Mouse (Mus musculus): ENCODE data around the gene Ubr4. TPM values are rescaled to one million over a fixed set of nuclear protein-coding genes. Genes with fewer than 3 reads are reported as not detected.

The Ubr4 gene
- polyA plus RNA-seq, 1 experiment = 163 TPM

DNA sequence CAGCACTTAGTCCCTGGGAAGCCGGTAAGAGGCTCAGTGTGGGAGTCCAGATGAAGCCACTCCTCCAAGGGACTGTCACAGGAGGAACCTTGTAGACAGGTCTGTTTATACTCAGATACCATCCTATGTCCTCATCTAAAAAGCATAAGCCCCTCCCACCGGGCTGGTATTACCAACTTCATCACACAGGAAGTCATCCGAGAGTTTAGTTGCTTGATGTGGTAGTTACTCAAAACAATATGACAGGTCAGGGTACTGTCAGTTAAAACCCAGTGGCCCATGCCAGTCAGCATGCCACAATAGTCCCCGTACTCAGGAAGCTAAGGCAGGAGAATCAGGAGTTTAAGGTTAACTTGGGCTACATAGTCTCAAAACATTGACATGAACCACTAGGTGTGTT lies 32.7 kb upstream of the Ubr4 start:
- TF ChIP-seq POLR2A (IDR thresholded peaks at IDR 0.05; ENCODE audit: borderline replicate concordance, extremely low read depth, low read depth, low read length) (no peak), CTCF (IDR thresholded peaks at IDR 0.05; ENCODE audit: insufficient read depth, low read length) (no peak)
- DNase-seq = no peak
- 82% methylated on average over 4 of the region's 4 CpGs for WGBS
- Histone ChIP-seq H3K4me3 (replicated peaks; ENCODE audit: extremely low read depth, low read depth, low read length) (no peak overlapping the region), H3K4me1 (ENCODE audit: control insufficient read depth, insufficient read depth, low read length) (no peaks in the 10 kb centered on the region)

DNA sequence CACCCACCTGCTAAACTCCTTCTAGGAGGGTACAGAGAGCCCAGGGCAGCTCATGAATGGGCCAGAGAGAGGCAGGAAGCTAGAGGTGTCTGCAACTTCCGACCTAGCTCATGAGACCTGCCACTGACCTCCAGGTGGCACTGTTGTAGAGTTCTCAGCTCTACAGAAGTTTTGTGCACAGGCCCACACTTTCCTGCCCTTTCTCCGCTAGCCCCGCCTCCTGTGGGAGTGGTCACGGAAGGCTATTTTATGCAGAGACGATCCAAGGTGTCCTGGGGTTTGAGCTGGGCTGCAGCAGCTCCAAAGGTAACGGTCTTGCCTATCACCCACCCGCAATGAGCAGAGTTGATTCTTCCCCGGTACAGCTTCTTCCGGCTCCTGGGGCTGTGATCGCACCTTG lies 21.8 kb upstream of the Ubr4 start:
- TF ChIP-seq POLR2A (IDR thresholded peaks at IDR 0.05; ENCODE audit: borderline replicate concordance, extremely low read depth, low read depth, low read length) (peak; percentile 36; the same call in 1 of the 2 replicates), CTCF (IDR thresholded peaks at IDR 0.05; ENCODE audit: insufficient read depth, low read length) (peak; percentile 72)
- WGBS = 6% methylated on average over 10 of the region's 10 CpGs
- Histone ChIP-seq H3K4me3 (replicated peaks; ENCODE audit: extremely low read depth, low read depth, low read length) (peak overlapping the region; percentile 23), H3K4me1 (ENCODE audit: control insufficient read depth, insufficient read depth, low read length) (no peaks in the 10 kb centered on the region)
- peak; percentile 65 for DNase-seq

- TF ChIP-seq POLR2A (IDR thresholded peaks at IDR 0.05; ENCODE audit: borderline replicate concordance, extremely low read depth, low read depth, low read length) (no peak), CTCF (IDR thresholded peaks at IDR 0.05; ENCODE audit: insufficient read depth, low read length) (no peak)
- DNase-seq = no peak
- Histone ChIP-seq H3K4me3 (replicated peaks; ENCODE audit: extremely low read depth, low read depth, low read length) (no peak overlapping the region), H3K4me1 (ENCODE audit: control insufficient read depth, insufficient read depth, low read length) (no peaks in the 10 kb centered on the region)
- WGBS = 38% methylated on average over 9 of the region's 9 CpGs
These were observed 17.6 kb upstream of the Ubr4 start for GRCm38 (mm10) chr4:139334631-139335295.

DNA sequence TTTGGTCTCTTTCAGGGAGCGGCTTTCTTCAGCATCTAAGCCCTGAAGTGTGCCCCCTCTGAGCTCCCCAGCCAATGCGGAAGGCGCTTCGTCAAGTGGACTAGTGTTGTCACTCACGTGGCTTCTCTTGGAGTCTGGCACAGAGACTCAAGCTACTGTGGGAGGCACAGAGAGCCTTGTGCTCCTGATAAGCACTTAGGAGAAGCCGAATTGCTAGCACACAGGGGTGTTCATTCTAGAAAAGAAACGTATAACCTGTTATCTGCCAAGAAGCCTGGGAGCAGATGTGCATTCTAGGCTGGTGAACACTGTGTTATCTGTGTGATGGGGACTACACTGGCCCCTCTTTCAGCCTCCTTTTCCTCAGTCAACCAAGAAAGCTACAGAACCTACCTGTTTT lies 16.9 kb upstream of the Ubr4 start:
- 36% methylated on average over 7 of the region's 7 CpGs for WGBS

DNA sequence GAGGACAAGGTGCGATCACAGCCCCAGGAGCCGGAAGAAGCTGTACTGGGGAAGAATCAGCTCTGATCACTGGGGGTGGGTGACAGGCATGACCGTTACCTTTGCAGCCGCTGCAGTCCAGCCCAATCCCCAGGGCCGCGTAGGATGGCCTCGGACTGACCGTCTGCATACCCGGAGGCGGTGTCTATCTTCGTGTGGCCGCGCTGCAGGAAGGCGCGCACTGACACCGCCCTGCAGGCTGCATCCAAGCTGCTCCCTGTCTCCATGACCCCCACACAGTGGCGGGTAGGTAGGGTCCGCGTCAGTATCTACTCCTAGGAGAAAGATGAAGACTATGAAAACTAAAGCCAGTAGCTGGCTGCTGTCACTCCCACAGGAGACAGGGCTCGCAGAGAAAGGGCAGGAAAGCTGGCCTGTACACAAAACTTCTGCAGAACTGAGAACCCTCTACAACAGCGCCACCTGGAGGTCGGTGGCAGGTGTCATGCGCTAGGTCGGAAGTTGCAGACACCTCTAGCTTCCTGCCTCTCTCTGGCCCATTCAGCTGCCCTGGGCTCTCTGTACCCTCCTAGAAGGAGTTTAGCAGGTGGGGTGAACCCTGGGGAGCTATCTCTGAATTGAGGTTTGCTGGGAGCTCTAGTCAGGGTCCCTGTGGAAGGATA lies 15.5 kb upstream of the Ubr4 start:
- no peaks in the 10 kb centered on the region for H3K4me1 ChIP-seq (ENCODE audit: control insufficient read depth, insufficient read depth, low read length)
- peak; percentile 78 for DNase-seq
- TF ChIP-seq CTCF (IDR thresholded peaks at IDR 0.05; ENCODE audit: insufficient read depth, low read length) (peak; percentile 86), POLR2A (IDR thresholded peaks at IDR 0.05; ENCODE audit: borderline replicate concordance, extremely low read depth, low read depth, low read length) (no peak)
- 20% methylated on average over 24 of the region's 24 CpGs for WGBS
- H3K4me3 ChIP-seq (replicated peaks; ENCODE audit: extremely low read depth, low read depth, low read length) = peak overlapping the region; percentile 3

More for the DNA sequence above, 16.9 kb upstream of the Ubr4 start:
- H3K4me1 ChIP-seq (ENCODE audit: control insufficient read depth, insufficient read depth, low read length) = no peaks in the 10 kb centered on the region
- no peak overlapping the region for H3K4me3 ChIP-seq (replicated peaks; ENCODE audit: extremely low read depth, low read depth, low read length)
- DNase-seq = no peak
- TF ChIP-seq CTCF (IDR thresholded peaks at IDR 0.05; ENCODE audit: insufficient read depth, low read length) (no peak), POLR2A (IDR thresholded peaks at IDR 0.05; ENCODE audit: borderline replicate concordance, extremely low read depth, low read depth, low read length) (no peak)

DNA sequence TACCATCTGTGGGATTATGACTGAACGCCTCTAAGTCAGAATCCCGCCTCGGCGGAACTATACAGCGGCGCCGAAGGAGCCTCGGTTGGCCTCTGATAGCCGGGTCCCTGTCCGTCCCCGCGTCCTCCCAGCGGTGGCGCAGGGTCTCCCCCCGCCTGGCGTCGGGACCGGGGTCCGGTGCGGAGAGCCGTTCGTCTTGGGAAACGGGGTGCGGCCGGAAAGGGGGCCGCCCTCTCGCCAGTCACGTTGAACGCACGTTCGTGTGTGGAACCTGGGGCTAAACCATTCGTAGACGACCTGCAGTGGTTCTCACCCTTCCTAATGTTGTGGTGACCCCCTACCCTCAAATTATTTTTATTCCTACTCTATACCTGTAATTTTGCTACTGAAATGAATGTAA lies 14.3 kb upstream of the Ubr4 start:
- 51% methylated on average over 33 of the region's 33 CpGs for WGBS
- TF ChIP-seq POLR2A (IDR thresholded peaks at IDR 0.05; ENCODE audit: borderline replicate concordance, extremely low read depth, low read depth, low read length) (no peak), CTCF (IDR thresholded peaks at IDR 0.05; ENCODE audit: insufficient read depth, low read length) (no peak)
- Histone ChIP-seq H3K4me3 (replicated peaks; ENCODE audit: extremely low read depth, low read depth, low read length) (no peak overlapping the region), H3K4me1 (ENCODE audit: control insufficient read depth, insufficient read depth, low read length) (no peaks in the 10 kb centered on the region)
- no peak for DNase-seq

- no peak for DNase-seq
- WGBS = 57% methylated on average over 4 of the region's 4 CpGs
- TF ChIP-seq CTCF (IDR thresholded peaks at IDR 0.05; ENCODE audit: insufficient read depth, low read length) (no peak), POLR2A (IDR thresholded peaks at IDR 0.05; ENCODE audit: borderline replicate concordance, extremely low read depth, low read depth, low read length) (no peak)
These were observed 11.6 kb upstream of the Ubr4 start for GRCm38 (mm10) chr4:139340835-139341234.

DNA sequence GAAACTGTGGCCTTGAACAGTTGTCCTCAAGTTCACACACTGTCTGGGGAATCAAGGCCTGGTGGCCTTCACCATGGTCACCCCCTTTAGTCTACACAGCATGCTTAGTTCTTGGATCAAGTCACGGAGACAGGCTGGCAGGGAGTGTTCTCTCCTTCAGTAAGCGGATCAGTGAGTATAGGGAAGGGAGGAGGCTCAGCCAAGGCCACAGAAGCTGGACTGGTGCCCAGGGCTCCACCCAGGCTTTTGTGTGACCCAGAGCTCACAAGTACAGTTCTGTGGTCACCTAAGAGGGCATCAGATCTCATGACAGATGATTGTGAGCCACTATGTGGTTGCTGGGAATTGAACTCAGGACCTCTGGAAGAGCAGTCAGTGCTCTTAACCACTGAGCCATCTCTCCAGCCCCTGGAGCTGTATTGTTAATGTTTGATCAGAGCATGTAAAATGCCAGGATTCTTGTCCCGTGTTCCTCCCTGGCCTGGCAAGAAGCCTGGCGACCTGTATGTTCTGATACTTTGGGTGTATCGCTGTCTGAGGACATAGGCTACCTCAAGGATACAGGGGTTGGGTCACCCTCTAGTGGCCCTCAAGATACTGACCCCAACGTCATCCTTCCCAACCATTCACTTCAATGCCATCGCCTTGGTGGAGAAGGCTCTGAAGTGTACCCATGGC lies 10.7 kb upstream of the Ubr4 start:
- WGBS = 60% methylated on average over 7 of the region's 7 CpGs
- DNase-seq = no peak
- TF ChIP-seq POLR2A (IDR thresholded peaks at IDR 0.05; ENCODE audit: borderline replicate concordance, extremely low read depth, low read depth, low read length) (no peak), CTCF (IDR thresholded peaks at IDR 0.05; ENCODE audit: insufficient read depth, low read length) (no peak)
- no peak overlapping the region for H3K4me3 ChIP-seq (replicated peaks; ENCODE audit: extremely low read depth, low read depth, low read length)
- no peaks in the 10 kb centered on the region for H3K4me1 ChIP-seq (ENCODE audit: control insufficient read depth, insufficient read depth, low read length)

More at GRCm38 (mm10) chr4:139340835-139341234, 11.6 kb upstream of the Ubr4 start:
- Histone ChIP-seq H3K4me3 (replicated peaks; ENCODE audit: extremely low read depth, low read depth, low read length) (no peak overlapping the region), H3K4me1 (ENCODE audit: control insufficient read depth, insufficient read depth, low read length) (no peaks in the 10 kb centered on the region)

DNA sequence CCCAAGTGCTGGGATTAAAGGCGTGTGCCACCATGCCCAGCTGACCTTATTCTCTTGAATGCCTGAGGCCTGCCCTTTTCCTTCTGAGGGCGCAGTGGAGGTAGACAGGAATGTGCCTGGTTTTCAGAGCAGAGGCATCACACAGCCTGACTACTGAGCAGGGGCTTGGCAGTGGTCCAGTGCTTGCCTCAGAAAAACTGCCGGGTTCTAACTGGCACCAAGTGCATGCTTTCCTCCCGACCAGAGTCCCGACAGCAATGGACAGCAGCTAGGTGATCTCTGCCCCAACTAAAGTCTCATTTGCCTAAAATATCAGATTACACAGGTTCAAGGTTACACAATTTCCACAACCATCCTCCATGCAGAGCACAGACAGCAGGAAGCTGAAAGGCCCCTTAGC lies 8.7 kb upstream of the Ubr4 start:
- DNase-seq = no peak
- no peaks in the 10 kb centered on the region for H3K4me1 ChIP-seq (ENCODE audit: control insufficient read depth, insufficient read depth, low read length)
- WGBS = 52% methylated on average over 5 of the region's 5 CpGs
- TF ChIP-seq POLR2A (IDR thresholded peaks at IDR 0.05; ENCODE audit: borderline replicate concordance, extremely low read depth, low read depth, low read length) (no peak), CTCF (IDR thresholded peaks at IDR 0.05; ENCODE audit: insufficient read depth, low read length) (no peak)
- H3K4me3 ChIP-seq (replicated peaks; ENCODE audit: extremely low read depth, low read depth, low read length) = no peak overlapping the region
